Mouse (Mus musculus) lung, postnatal 0 days (tissue): ENCODE data around the gene Gad1. TPM values are rescaled to one million over a fixed set of nuclear protein-coding genes. Genes with fewer than 3 reads are reported as not detected.

Experiments
- ATAC-seq: fragments of 200-750 bp; cut with Nextera tagmentation; 2 replicates; pipeline ENCODE4 v1.8.0; 2017; ENCODE audit warnings: moderate library complexity
- DNase-seq: peaks from one replicate; pipeline ENCODE4 v3.0.0-alpha.2; 2016; ENCODE audit warnings: low spot score
- H3K27ac ChIP-seq: fragments of 300-500 bp; sonication (generic); 2 replicates; pipeline ENCODE4 v1.5.1; 2014; ENCODE audit warnings: antibody characterized with exemption, mild to moderate bottlenecking, low read length, mixed read lengths
- H3K27me3 ChIP-seq: fragments of 300-500 bp; sonication (generic); replicated peaks from 2 replicates; pipeline ENCODE4 v1.6.1; 2014; ENCODE audit warnings: low read length, mixed read lengths; ENCODE audit not compliant: insufficient read depth
- H3K36me3 ChIP-seq: fragments of 300-500 bp; sonication (generic); 2 replicates; pipeline ENCODE4 v1.6.1; 2014; ENCODE audit warnings: low read length, mixed read lengths; ENCODE audit not compliant: insufficient read depth
- H3K4me1 ChIP-seq: fragments of 300-500 bp; sonication (generic); 2 replicates; pipeline ENCODE4 v1.6.1; 2014; ENCODE audit warnings: antibody characterized with exemption, low read depth, low read length, mixed read lengths; ENCODE audit not compliant: insufficient read depth
- H3K4me2 ChIP-seq: fragments of 300-500 bp; sonication (generic); replicated peaks from 2 replicates; pipeline ENCODE4 v1.6.1; 2014; ENCODE audit warnings: low read depth, mild to moderate bottlenecking, low read length, moderate library complexity, mixed read lengths
- H3K4me3 ChIP-seq: fragments of 300-500 bp; sonication (generic); 2 replicates; pipeline ENCODE4 v1.5.1; 2014; ENCODE audit warnings: low read depth, low read length
- H3K9ac ChIP-seq: fragments of 300-500 bp; sonication (generic); replicated peaks from 2 replicates; pipeline ENCODE4 v1.6.1; 2014; ENCODE audit warnings: low read depth, mild to moderate bottlenecking
- H3K9me3 ChIP-seq: fragments of 300-500 bp; sonication (generic); 2 replicates; pipeline ENCODE4 v1.6.1; 2016; ENCODE audit warnings: low read length, mixed read lengths
- CTCF ChIP-seq: IDR thresholded peaks from 2 replicates; pipeline ENCODE4 v1.5.1; 2016; ENCODE audit warnings: antibody characterized with exemption, mild to moderate bottlenecking
- EP300 ChIP-seq: IDR thresholded peaks from 2 replicates; pipeline ENCODE4 v1.6.1; 2016; ENCODE audit warnings: antibody characterized with exemption, mild to moderate bottlenecking, control low read depth
- WGBS: fragments of 180-500 bp; shearing (Covaris S2); extraction: QIAGEN DNeasy Blood & Tissue Kit; methylation state at CpG from one replicate; pipeline ENCODE4 v1.1.7; 2014; 5-methylcytosine and 5-hydroxymethylcytosine counted together
- polyA plus RNA-seq: library from polyadenylated mRNA; unstranded; fragments of >200 nt; fragmentation: Nextera tagmentation; extraction: Ambion mirVana; gene quantifications from 2 replicates; pipeline ENCODE4 v1.2.1, GENCODE M21; 2015

The Gad1 gene
- polyA plus RNA-seq, 1 experiment from 2014 or later, result 0.26 TPM

DNA sequence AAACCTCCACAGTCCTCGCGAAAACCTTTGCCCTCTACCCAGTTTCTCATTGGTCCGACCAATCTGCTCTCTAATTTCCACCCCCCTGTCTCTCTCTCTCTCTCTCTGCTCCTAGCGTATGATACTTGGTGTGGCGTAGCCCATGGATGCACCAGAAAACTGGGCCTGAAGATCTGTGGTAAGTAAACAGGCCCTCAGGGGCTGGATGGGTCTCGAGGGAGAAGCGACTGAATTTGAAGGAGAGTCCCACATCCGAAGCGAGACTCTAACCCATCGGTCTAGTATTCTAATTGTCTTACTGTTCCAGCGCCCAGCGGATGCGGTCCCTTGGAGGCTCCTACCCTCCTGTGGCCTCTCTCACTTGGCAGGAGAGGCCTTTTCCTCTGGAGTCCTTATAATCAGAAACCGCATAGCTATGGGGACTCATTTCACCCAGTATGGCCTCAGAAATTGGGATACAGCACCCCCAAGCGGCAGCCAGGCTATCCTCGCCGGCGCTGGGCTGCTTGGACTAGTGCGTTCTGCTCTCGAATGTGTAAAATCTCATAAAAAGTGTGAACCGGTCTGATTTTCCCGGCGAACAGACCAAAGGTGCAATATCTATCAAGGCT lies 14.3 kb downstream of the Gad1 start:
- peak; percentile 63 for TF ChIP-seq CTCF
- TF ChIP-seq EP300, result no peak
- Histone ChIP-seq H3K4me3 (0 out of 2 replicates have a peak overlapping the region, but pooled peaks have one; percentile 37), H3K36me3 (no peaks in the 10 kb centered on the region), H3K9me3 (no peaks in the 10 kb centered on the region), H3K9ac (no peak overlapping the region), H3K27me3 (peaks cover 69% of the 10 kb centered on the region), H3K4me2 (0 out of 2 replicates have a peak overlapping the region, but pooled peaks have one; percentile 65), H3K27ac (no peak overlapping the region), H3K4me1 (peaks cover 11% of the 10 kb centered on the region)
- 11% methylated on average over 23 of the region's 23 CpGs for WGBS
- peak; percentile 40; the same call in 1 of the 2 replicates for ATAC-seq
- DNase-seq, result peak; percentile 53

DNA sequence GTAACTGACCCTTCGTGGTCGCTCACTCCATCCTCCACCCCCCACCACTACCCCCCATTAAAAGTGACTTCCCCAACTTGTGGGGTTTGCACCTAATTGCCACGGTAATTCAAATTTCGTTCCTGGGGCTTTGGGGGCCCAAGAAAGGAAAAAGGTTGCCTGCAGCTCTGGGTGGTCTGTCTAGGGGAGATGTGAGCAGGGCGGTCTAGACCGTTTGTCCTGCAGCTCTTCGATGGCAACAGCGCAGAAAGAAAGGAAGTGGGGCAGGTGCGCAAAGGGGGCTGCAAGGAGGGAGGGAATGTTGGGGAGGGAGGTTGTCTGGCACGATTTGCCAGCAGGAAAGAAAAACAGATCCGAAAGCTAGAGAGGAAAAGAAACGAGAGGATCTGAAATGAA lies 14.8 kb downstream of the Gad1 start:
- Histone ChIP-seq H3K4me2 (peak overlapping the region; percentile 65), H3K4me3 (0 out of 2 replicates have a peak overlapping the region, but pooled peaks have one; percentile 37), H3K4me1 (peaks cover 11% of the 10 kb centered on the region), H3K9me3 (no peaks in the 10 kb centered on the region), H3K27ac (no peak overlapping the region), H3K9ac (no peak overlapping the region), H3K36me3 (no peaks in the 10 kb centered on the region), H3K27me3 (peaks cover 64% of the 10 kb centered on the region)
- 4% methylated on average over 12 of the region's 12 CpGs for WGBS
- no peak for DNase-seq
- TF ChIP-seq EP300 (no peak), CTCF (no peak)
- ATAC-seq, result no peak

DNA sequence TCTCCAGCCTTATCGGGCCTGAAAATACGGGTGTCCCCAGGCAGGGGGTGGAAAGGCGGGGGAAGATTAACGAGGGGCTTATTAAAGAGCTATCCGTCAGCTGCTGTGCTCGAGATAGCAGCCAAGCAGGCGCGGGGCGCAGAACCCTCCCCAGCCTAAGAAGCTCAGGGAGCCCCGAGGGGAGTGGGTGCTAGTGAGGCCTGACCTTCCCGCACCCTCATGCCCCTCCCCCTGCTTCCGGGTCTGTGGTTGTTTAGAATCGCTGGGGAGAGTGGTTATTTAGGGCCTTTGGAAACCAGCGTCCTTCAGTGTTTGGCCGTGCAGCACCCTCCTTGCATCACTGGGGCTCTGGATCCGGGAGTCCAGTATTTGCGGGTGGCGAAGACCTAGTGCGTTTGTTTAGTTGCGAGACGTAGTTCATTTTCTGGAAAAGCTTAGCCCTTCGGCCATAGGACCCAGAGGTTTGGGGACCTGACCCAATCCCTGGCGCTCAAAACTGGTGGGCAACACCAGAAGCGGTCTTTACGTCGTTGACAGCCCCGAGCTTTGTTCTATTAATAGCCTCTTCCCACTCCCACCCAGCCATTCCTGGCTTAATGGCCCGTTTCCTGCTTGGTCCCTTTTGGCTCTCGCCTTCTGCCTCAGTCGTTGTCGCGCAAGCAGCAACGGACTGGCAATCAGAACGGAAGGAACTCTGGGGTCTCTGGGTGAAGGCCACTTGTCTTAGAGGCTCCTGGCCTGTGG lies 15.5 kb downstream of the Gad1 start:
- Histone ChIP-seq H3K27ac (no peak overlapping the region), H3K36me3 (no peaks in the 10 kb centered on the region), H3K9me3 (no peaks in the 10 kb centered on the region), H3K9ac (no peak overlapping the region), H3K27me3 (peaks cover 57% of the 10 kb centered on the region), H3K4me3 (peak overlapping the region; percentile 37), H3K4me1 (peaks cover 11% of the 10 kb centered on the region; the same call in 1 of the 2 replicates), H3K4me2 (peak overlapping the region; percentile 65)
- WGBS, result 1% methylated on average over 34 of the region's 34 CpGs
- no peak for DNase-seq
- no peak for TF ChIP-seq CTCF
- no peak for TF ChIP-seq EP300
- ATAC-seq, result no peak

DNA sequence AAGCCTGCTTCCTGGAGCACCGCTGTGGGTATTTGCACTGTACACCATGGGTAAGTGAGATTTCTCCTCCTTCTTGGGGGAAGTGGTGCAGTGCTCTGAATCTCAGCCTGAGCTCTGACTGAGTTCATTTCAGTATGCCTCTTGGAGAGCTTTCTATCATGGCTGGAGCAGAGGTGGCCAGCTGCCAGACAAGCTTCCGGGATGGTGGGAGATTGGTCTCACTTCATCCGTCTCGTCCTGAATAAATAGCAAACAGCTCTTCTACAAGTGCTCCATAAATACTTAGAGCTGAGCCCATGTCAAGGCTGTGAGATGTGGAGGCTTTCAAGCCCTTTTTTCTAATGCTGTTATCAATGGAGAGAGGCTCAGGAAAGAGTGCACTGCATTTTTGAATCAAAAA lies 18.8 kb downstream of the Gad1 start:
- 17% methylated on average over 4 of the region's 4 CpGs for WGBS
- TF ChIP-seq CTCF (no peak), EP300 (no peak)
- Histone ChIP-seq H3K4me1 (peaks cover 9% of the 10 kb centered on the region; the same call in 1 of the 2 replicates), H3K27me3 (peaks cover 24% of the 10 kb centered on the region), H3K36me3 (no peaks in the 10 kb centered on the region), H3K9ac (no peak overlapping the region), H3K4me3 (no peak overlapping the region), H3K4me2 (no peak overlapping the region), H3K9me3 (no peaks in the 10 kb centered on the region), H3K27ac (no peak overlapping the region)
- DNase-seq (no peak), ATAC-seq (no peak)

DNA sequence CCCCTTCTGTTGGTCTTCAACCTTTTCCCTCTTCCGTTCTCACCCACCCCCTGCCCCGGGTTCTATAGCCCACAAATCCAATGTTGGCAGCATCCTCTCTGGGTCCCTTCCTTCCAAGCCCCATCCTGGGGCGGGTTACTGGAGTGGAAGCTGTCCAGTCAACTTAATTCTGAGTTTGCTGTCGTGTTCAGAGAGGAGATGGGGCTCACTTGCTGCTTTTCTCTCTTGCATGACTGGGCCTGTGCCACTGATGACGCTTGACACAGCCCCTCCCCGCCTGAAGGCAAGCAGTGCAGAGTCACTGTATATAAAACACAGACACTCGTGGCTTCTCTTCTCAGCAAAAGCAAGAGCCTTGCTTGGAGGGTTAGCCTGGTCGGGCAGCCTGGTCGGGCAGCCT lies 19.4 kb downstream of the Gad1 start:
- peaks cover 18% of the 10 kb centered on the region for H3K27me3 ChIP-seq

DNA sequence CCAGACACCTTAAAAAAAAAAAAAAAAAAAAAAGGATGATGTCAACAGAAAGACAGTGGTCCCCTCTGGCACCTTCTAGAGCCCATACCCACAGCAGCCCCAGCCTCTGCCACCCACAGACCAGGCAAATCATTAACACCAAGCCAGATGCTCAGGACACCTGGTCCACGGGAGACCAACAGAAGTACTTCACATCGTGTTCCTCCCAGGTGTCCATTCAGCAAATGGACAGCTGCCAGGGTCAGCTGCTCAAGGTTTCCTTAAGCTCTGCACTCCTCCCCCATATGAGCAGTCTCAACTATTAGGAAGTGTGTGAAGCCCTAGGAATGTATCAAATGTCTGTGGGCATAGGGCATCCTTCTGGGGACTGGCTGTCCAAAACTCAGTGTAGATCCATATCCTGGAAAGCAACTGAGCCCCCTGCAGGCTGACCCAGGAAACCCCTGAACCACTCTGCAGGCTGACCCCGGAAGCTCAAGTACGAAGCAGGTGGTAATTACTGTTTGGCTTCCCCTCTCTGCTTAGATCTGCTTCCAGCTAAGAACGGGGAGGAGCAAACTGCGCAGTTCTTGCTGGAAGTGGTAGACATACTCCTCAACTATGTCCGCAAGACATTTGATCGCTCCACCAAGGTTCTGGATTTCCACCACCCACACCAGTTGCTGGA lies 20.8 kb downstream of the Gad1 start:
- Histone ChIP-seq H3K27ac (no peak overlapping the region), H3K4me3 (no peak overlapping the region), H3K4me1 (no peaks in the 10 kb centered on the region), H3K36me3 (no peaks in the 10 kb centered on the region), H3K9ac (no peak overlapping the region), H3K27me3 (peaks cover 9% of the 10 kb centered on the region), H3K4me2 (no peak overlapping the region), H3K9me3 (no peaks in the 10 kb centered on the region)
- WGBS, result 61% methylated on average over 8 of the region's 8 CpGs
- no peak for ATAC-seq
- TF ChIP-seq EP300 (no peak), CTCF (no peak)
- no peak for DNase-seq

More for the DNA sequence above, 19.4 kb downstream of the Gad1 start:
- H3K9me3 ChIP-seq, result no peaks in the 10 kb centered on the region
- no peak overlapping the region for H3K4me3 ChIP-seq
- H3K36me3 ChIP-seq, result no peaks in the 10 kb centered on the region
- WGBS, result 32% methylated on average over 9 of the region's 9 CpGs
- no peak overlapping the region for H3K27ac ChIP-seq
- DNase-seq, result no peak
- no peak for TF ChIP-seq EP300
- TF ChIP-seq CTCF, result no peak
- H3K9ac ChIP-seq, result no peak overlapping the region
- H3K4me1 ChIP-seq, result 0 out of 2 replicates have a peak, but pooled peaks cover 4% of the 10 kb centered on the region
- no peak overlapping the region for H3K4me2 ChIP-seq
- ATAC-seq, result no peak
